Mouse (Mus musculus): ENCODE results near the gene Tox3. TPM values are rescaled to one million over a fixed set of nuclear protein-coding genes. Genes with fewer than 3 reads are reported as not detected.

Gene Tox3
- total and polyA plus RNA-seq, 3 experiments = 2.9 to 3.8 (median 3.5) TPM

GRCm38 (mm10) chr8:90352991-90353390, 4.8 kb upstream of the Tox3 start:
- Histone ChIP-seq H3K4me1 (ENCODE audit: control insufficient read depth, insufficient read depth, low read length) (no peaks in the 10 kb centered on the region), H3K36me3 (ENCODE audit: control insufficient read depth, insufficient read depth, low read length) (no peaks in the 10 kb centered on the region), H3K4me3 (no peak overlapping the region), H3K27me3 (ENCODE audit: control insufficient read depth, insufficient read depth, low read length) (no peaks in the 10 kb centered on the region), H3K27ac (no peak overlapping the region; the same call in 1 of the 2 replicates), H3K79me2 (replicated peaks; ENCODE audit: control insufficient read depth, insufficient read depth, low read length) (no peaks in the 10 kb centered on the region), H3K9ac (ENCODE audit: low read depth, low read length) (no peak overlapping the region)
- DNase-seq = no peak
- intact Hi-C loops (cut with DNase I) = no loop called here
- TF ChIP-seq POLR2A (IDR thresholded peaks at IDR 0.05; ENCODE audit: insufficient read depth, low read depth, low read length) (no peak), CTCF (IDR thresholded peaks at IDR 0.05) (no peak), EP300 (IDR thresholded peaks at IDR 0.05; ENCODE audit: insufficient read depth, low read depth, low read length) (no peak)
- WGBS = 70% methylated on average over 2 of the region's 2 CpGs

GRCm38 (mm10) chr8:90349709-90350562, 1.8 kb upstream of the Tox3 start:
- H3K9ac ChIP-seq (ENCODE audit: low read depth, low read length) = no peak overlapping the region
- no peaks in the 10 kb centered on the region for H3K36me3 ChIP-seq (ENCODE audit: control insufficient read depth, insufficient read depth, low read length)
- no peak for TF ChIP-seq EP300 (IDR thresholded peaks at IDR 0.05; ENCODE audit: insufficient read depth, low read depth, low read length)
- TF ChIP-seq CTCF (IDR thresholded peaks at IDR 0.05) = peak; percentile 65
- no peaks in the 10 kb centered on the region for H3K79me2 ChIP-seq (replicated peaks; ENCODE audit: control insufficient read depth, insufficient read depth, low read length)
- H3K27ac ChIP-seq = no peak overlapping the region
- WGBS = 44% methylated on average over 13 of the region's 13 CpGs
- intact Hi-C loops (cut with DNase I) = loop anchor here (5.0 kb wide), 2 partner anchors 348 to 498 kb away; no protein-coding TSS in a partner anchor
- no peaks in the 10 kb centered on the region for H3K4me1 ChIP-seq (ENCODE audit: control insufficient read depth, insufficient read depth, low read length)
- H3K4me3 ChIP-seq = no peak overlapping the region
- peak; percentile 11 to 19 for DNase-seq
- H3K27me3 ChIP-seq (ENCODE audit: control insufficient read depth, insufficient read depth, low read length) = no peaks in the 10 kb centered on the region; the same call in 1 of the 2 replicates

GRCm38 (mm10) chr8:90348926-90349683, 962 bp upstream of the Tox3 start:
- H3K4me1 ChIP-seq (ENCODE audit: control insufficient read depth, insufficient read depth, low read length) = no peaks in the 10 kb centered on the region
- TF ChIP-seq EP300 (IDR thresholded peaks at IDR 0.05; ENCODE audit: insufficient read depth, low read depth, low read length) = no peak
- H3K27ac ChIP-seq = no peak overlapping the region
- no peak for DNase-seq
- no peaks in the 10 kb centered on the region for H3K36me3 ChIP-seq (ENCODE audit: control insufficient read depth, insufficient read depth, low read length)
- no peaks in the 10 kb centered on the region; the same call in 1 of the 2 replicates for H3K27me3 ChIP-seq (ENCODE audit: control insufficient read depth, insufficient read depth, low read length)
- H3K9ac ChIP-seq (ENCODE audit: low read depth, low read length) = no peak overlapping the region
- H3K79me2 ChIP-seq (replicated peaks; ENCODE audit: control insufficient read depth, insufficient read depth, low read length) = no peaks in the 10 kb centered on the region
- 60% methylated on average over 11 of the region's 11 CpGs for WGBS
- H3K4me3 ChIP-seq = no peak overlapping the region
- intact Hi-C loops (cut with DNase I) = loop anchor here (5.0 kb wide), 2 partner anchors 347 to 497 kb away; no protein-coding TSS in a partner anchor

GRCm38 (mm10) chr8:90347581-90348177, 464 bp downstream of the Tox3 start:
- H3K36me3 ChIP-seq (ENCODE audit: control insufficient read depth, insufficient read depth, low read length) = no peaks in the 10 kb centered on the region
- H3K4me3 ChIP-seq = peak overlapping the region; percentile 57
- H3K9ac ChIP-seq (ENCODE audit: low read depth, low read length) = peak overlapping the region; percentile 75
- 0 out of 2 replicates have a peak overlapping the region, but pooled peaks have one; percentile 20 for H3K27ac ChIP-seq
- under 1% methylated on average over 55 of the region's 66 CpGs for WGBS
- DNase-seq = peak in 1 of 2 experiments; percentile 50
- intact Hi-C loops (cut with DNase I) = loop anchor here (5.0 kb wide), 2 partner anchors 345 to 495 kb away; no protein-coding TSS in a partner anchor
- H3K79me2 ChIP-seq (replicated peaks; ENCODE audit: control insufficient read depth, insufficient read depth, low read length) = no peaks in the 10 kb centered on the region
- H3K4me1 ChIP-seq (ENCODE audit: control insufficient read depth, insufficient read depth, low read length) = no peaks in the 10 kb centered on the region
- no peaks in the 10 kb centered on the region; the same call in 1 of the 2 replicates for H3K27me3 ChIP-seq (ENCODE audit: control insufficient read depth, insufficient read depth, low read length)
- TF ChIP-seq POLR2A (IDR thresholded peaks at IDR 0.05; ENCODE audit: insufficient read depth, low read depth, low read length) (no peak), EP300 (IDR thresholded peaks at IDR 0.05; ENCODE audit: insufficient read depth, low read depth, low read length) (no peak), CTCF (IDR thresholded peaks at IDR 0.05) (0 out of 2 replicates have a peak, but pooled peaks have one; percentile 9)

GRCm38 (mm10) chr8:90346880-90347535, 1.1 kb downstream of the Tox3 start:
- Histone ChIP-seq H3K36me3 (ENCODE audit: control insufficient read depth, insufficient read depth, low read length) (no peaks in the 10 kb centered on the region), H3K4me1 (ENCODE audit: control insufficient read depth, insufficient read depth, low read length) (no peaks in the 10 kb centered on the region), H3K79me2 (replicated peaks; ENCODE audit: control insufficient read depth, insufficient read depth, low read length) (no peaks in the 10 kb centered on the region), H3K4me3 (peak overlapping the region; percentile 57), H3K9ac (ENCODE audit: low read depth, low read length) (no peak overlapping the region; the same call in 1 of the 2 replicates), H3K27me3 (ENCODE audit: control insufficient read depth, insufficient read depth, low read length) (no peaks in the 10 kb centered on the region; the same call in 1 of the 2 replicates), H3K27ac (no peak overlapping the region)
- TF ChIP-seq CTCF (IDR thresholded peaks at IDR 0.05) (no peak), POLR2A (IDR thresholded peaks at IDR 0.05; ENCODE audit: insufficient read depth, low read depth, low read length) (no peak)
- 3% methylated on average over 21 of the region's 21 CpGs for WGBS
- DNase-seq = peak in 1 of 2 experiments; percentile 17
- intact Hi-C loops (cut with DNase I) = loop anchor here (5.0 kb wide), 2 partner anchors 345 to 495 kb away; no protein-coding TSS in a partner anchor

All from heart, adult 2 months (tissue).